Mouse (Mus musculus): ENCODE data around the gene H2afv. TPM values are rescaled to one million over a fixed set of nuclear protein-coding genes. Genes with fewer than 3 reads are reported as not detected.
"Not testable (repeated sequence)": the region's sequence is repeated elsewhere in the genome, so short reads cannot be mapped to it uniquely, and the experiment has no call there.

The H2afv gene
- polyA plus RNA-seq, 1 experiment = 32.7 TPM

DNA sequence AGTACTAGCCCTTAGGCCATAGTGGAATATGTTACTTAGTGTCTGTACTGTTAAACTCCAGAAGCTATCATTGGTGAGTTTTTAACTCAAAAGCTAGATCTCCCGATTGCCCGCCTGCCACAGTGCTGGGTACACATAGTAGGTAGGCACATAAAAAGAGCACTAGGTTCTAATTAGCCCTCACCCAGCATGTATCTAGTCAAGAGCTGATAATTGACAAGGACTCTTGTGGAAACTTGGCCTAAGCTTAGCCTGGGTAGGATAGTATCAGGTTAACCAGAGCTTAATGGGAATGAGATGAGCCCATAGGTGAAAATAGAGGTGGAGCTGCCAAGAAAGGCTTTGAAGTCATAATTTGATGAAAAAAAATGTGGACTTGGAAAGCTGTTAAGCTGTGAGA, 27.2 kb downstream of the H2afv start:
- Histone ChIP-seq H3K9me3 (no peaks in the 10 kb centered on the region), H3K4me3 (replicated peaks) (peak overlapping the region; percentile 98), H3K27me3 (replicated peaks) (no peaks in the 10 kb centered on the region), H3K4me1 (peaks cover 40% of the 10 kb centered on the region), H3K36me3 (replicated peaks; ENCODE audit: low read length) (peaks cover 39% of the 10 kb centered on the region)
- TF ChIP-seq FLI1 (IDR thresholded peaks at IDR 0.05; ENCODE audit: low read length) = no peak
- no peak for TF ChIP-seq GATA1 (IDR thresholded peaks at IDR 0.05; ENCODE audit: borderline replicate concordance, low read length)

DNA sequence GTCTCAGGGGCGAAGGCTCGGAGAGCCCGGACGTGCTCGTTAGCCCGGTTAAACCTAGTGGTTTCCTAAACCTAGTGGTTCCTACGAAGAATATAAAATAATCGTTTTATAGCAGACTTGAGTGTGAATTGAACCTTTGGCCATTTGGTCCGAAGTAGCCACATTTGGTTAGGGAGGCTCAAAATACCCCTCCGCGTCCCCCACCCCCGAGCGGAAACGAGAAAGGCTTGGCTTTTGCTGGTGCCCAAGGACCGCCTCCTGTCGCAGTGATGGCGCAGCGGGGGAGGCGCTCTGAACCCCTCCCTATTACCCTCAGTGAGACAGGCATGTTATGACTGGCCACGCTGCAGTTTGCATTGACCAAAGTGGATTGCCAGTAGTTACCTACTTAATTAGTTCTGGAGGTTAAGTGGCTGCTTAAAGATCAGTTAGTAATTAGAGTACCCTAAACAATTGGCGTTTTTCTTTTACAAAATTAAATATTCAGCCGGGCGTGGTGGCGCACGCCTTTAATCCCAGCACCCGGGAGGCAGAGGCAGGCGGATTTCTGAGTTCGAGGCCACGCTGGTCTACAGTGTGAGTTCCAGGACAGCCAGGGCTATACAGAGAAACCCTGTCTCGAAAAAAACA, 27.7 kb downstream of the H2afv start:
- Histone ChIP-seq H3K27me3 (replicated peaks) (no peaks in the 10 kb centered on the region), H3K4me3 (replicated peaks) (peak overlapping the region; percentile 98), H3K4me1 (peaks cover 45% of the 10 kb centered on the region), H3K9me3 (no peaks in the 10 kb centered on the region), H3K36me3 (replicated peaks; ENCODE audit: low read length) (peaks cover 38% of the 10 kb centered on the region)
- TF ChIP-seq GATA1 (IDR thresholded peaks at IDR 0.05; ENCODE audit: borderline replicate concordance, low read length) (no peak), FLI1 (IDR thresholded peaks at IDR 0.05; ENCODE audit: low read length) (no peak)

DNA sequence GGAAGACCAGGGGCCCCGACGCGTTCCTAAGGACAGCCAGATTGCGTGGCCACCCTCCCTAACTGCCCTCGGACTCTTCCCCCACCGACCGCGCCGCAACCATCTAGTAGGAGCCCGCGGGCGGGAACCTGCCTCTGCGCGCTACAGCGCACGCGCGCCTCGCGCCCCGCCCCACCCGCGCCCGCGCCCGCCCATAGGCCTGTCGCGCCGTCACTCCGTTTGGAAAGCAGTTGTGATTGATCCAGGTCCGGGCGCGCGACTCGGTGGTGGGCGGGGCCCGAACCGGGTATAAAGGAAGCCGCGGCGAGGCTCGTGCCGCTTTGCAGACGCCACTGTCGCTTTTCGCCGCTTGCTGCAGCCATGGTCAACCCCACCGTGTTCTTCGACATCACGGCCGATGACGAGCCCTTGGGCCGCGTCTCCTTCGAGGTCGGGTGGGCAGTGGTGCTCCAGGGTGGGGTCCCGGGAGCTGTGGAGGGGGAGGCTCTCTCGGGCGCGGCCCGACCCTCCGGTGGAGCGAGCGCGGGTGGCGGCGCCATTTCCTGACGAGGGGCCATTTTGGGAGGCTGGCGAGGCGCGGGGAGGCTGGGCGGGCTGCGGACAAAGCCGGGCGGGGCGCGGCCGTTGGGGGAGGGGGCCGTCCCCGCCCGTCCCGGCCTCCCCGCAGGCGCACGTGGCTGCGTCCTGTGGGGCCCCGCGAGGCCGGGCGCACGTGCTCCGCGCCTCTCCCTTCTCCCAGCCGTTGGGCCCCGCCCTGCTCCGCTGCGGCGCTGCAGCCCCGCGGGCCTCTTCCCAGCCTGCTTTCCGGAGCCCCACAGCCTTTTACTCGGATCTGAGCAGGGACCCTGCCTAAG, 28.5 kb downstream of the H2afv start:
- Histone ChIP-seq H3K4me1 (peaks cover 52% of the 10 kb centered on the region), H3K9me3 (no peaks in the 10 kb centered on the region), H3K27me3 (replicated peaks) (no peaks in the 10 kb centered on the region), H3K4me3 (replicated peaks) (peak overlapping the region; percentile 98), H3K36me3 (replicated peaks; ENCODE audit: low read length) (peaks cover 34% of the 10 kb centered on the region)
- TF ChIP-seq FLI1 (IDR thresholded peaks at IDR 0.05; ENCODE audit: low read length) = no peak
- no peak for TF ChIP-seq GATA1 (IDR thresholded peaks at IDR 0.05; ENCODE audit: borderline replicate concordance, low read length)

DNA sequence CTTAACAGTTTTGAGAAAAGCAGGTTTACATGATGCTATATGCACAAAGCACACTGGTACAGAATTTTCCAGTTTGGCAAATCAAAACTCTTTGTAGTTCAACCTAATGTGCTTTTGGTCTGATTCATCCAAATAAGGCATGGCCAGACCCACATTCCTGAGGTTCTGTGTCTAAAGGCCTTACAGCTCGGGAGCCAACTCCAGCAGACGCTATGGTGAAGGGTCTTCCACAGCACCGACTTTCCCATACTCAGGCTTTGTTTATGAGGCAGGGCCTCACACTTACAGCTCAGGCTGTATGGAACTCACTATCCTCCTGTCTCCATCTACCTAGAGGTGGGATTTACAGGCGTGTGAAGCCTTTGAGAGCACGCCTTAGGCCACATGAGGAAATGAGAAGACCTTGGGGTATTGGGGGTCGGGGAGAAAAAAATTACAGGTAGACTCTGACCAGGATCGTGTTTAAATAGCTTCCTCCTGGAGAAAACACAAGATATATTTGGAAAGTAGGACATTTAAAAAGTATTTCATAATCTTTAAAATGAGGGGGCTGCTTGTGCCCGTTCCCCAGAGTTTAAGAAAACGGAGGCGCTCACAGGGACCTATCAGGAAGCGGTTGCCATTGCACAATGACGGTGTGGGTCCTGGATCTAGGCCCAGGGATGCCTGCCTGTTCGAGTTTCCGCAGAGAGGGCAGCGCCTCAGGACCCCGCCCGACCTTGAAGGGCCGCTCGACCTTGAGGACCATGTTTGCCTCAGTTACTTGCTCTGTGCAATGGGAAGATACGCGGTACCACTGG, 29.3 kb downstream of the H2afv start, which contains the start of gene Ppia:
Gene Ppia, plus strand, starts transcription at position 693 of the 800 bp plus-strand sequence.
- no peaks in the 10 kb centered on the region for H3K27me3 ChIP-seq (replicated peaks)
- H3K4me1 ChIP-seq = peaks cover 57% of the 10 kb centered on the region
- peaks cover 25% of the 10 kb centered on the region for H3K36me3 ChIP-seq (replicated peaks; ENCODE audit: low read length)
- TF ChIP-seq FLI1 (IDR thresholded peaks at IDR 0.05; ENCODE audit: low read length) = no peak
- TF ChIP-seq GATA1 (IDR thresholded peaks at IDR 0.05; ENCODE audit: borderline replicate concordance, low read length) = no peak
- peak within 1 kb of the TSS; percentile 98 for H3K4me3 ChIP-seq (replicated peaks)
- H3K9me3 ChIP-seq = no peaks in the 10 kb centered on the region

DNA sequence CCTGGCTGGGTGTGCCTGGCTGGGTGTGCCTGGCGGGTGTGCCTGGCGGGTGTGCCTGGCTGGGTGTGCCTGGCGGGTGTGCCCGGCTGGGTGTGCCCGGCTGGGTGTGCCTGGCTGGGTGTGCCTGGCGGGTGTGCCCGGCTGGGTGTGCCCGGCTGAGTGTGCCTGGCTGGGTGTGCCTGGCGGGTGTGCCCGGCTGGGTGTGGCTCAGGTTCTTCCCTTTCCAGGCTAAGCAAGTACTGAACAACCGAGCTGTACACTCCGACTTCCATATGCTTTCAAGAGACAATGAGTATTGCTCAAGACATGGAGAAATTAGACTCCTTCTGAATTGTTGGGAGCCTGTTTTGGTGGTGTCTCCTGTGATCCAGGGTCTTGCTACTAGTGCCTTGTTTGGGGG, 31.0 kb downstream of the H2afv start:
- Histone ChIP-seq H3K4me1 (peaks cover 58% of the 10 kb centered on the region), H3K27me3 (replicated peaks) (no peaks in the 10 kb centered on the region), H3K9me3 (no peaks in the 10 kb centered on the region), H3K36me3 (replicated peaks; ENCODE audit: low read length) (peaks cover 10% of the 10 kb centered on the region), H3K4me3 (replicated peaks) (no peak overlapping the region)
- TF ChIP-seq FLI1 (IDR thresholded peaks at IDR 0.05; ENCODE audit: low read length) (no peak), GATA1 (IDR thresholded peaks at IDR 0.05; ENCODE audit: borderline replicate concordance, low read length) (no peak)

DNA sequence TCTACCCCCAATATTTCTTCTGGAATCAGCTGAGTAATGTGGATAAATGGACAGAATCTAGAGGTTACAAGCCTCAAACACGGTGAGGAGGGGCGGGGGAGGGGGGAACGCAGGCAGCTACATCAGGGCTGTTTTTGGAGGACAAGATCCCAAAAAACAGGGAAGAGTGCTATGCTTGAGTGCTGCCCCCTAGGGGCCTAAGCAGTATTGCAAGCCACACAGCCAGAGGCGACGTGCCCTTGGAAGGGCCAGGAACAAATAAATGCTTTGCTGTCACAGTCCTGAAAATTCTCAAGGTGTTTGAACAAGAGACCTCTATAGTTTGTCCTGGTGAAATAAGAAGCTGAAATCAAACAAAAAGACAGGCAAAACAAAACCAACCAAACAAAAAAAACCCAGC, 32.6 kb downstream of the H2afv start:
- TF ChIP-seq FLI1 (IDR thresholded peaks at IDR 0.05; ENCODE audit: low read length) = no peak
- TF ChIP-seq GATA1 (IDR thresholded peaks at IDR 0.05; ENCODE audit: borderline replicate concordance, low read length) = no peak
- Histone ChIP-seq H3K4me3 (replicated peaks) (no peak overlapping the region), H3K9me3 (no peaks in the 10 kb centered on the region), H3K36me3 (replicated peaks; ENCODE audit: low read length) (peaks cover 6% of the 10 kb centered on the region), H3K27me3 (replicated peaks) (no peaks in the 10 kb centered on the region), H3K4me1 (peaks cover 64% of the 10 kb centered on the region)

DNA sequence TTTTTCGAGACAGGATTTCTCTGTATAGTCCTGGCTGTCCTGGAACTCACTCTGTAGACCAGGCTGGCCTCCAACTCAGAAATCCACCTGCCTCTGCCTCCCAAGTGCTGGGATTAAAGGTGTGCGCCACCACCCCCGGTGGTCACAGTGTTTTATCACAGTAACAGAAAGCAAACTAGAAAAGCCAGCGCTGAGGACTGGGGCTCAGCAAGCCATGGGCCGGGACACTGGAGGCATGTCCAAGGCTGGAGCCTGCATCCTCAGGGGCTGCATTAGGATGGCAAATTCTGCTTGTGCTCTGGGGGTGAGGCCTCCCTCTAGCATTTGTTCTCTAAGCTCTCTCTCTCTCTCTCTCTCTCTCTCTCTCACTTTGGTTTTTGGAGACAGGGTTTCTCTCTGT, 33.5 kb downstream of the H2afv start:
- peaks cover 15% of the 10 kb centered on the region for H3K36me3 ChIP-seq (replicated peaks; ENCODE audit: low read length)

DNA sequence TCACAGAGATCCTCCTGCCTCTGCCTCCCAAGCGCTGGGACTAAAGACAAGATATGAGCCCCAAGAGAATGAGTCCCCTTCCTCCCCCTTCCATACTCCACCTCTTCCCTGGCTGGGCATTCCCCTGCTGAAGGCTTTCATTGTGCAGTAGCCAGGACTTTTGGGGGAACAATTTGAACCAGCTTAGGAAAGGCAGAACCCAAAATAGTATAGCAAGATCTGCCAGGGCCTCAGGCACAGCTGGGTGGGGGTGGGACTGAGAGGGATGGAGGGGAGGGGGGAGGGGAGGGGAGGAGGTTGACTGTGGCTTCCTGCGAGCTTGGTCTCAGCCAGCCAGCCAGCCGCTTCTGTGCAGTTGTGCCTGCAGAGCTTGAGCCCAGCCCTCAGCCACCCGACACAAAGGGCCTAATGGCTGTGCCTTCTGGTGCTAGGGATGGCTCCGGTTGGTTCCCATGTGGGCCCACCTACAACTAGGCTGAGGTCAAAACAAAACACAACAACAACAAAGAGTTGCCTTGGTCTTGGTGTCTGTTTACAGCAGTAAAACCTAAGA, 34.1 kb downstream of the H2afv start:
- no peaks in the 10 kb centered on the region for H3K27me3 ChIP-seq (replicated peaks)
- peaks cover 76% of the 10 kb centered on the region for H3K4me1 ChIP-seq
- TF ChIP-seq FLI1 (IDR thresholded peaks at IDR 0.05; ENCODE audit: low read length) = no peak
- no peak for TF ChIP-seq GATA1 (IDR thresholded peaks at IDR 0.05; ENCODE audit: borderline replicate concordance, low read length)
- no peaks in the 10 kb centered on the region for H3K9me3 ChIP-seq
- no peak overlapping the region for H3K4me3 ChIP-seq (replicated peaks)
- H3K36me3 ChIP-seq (replicated peaks; ENCODE audit: low read length) = peaks cover 21% of the 10 kb centered on the region

More for the DNA sequence above, 33.5 kb downstream of the H2afv start:
- not testable (repeated sequence) for H3K27me3 ChIP-seq (replicated peaks); H3K9me3 ChIP-seq; H3K4me3 ChIP-seq (replicated peaks)
- peaks cover 73% of the 10 kb centered on the region for H3K4me1 ChIP-seq

DNA sequence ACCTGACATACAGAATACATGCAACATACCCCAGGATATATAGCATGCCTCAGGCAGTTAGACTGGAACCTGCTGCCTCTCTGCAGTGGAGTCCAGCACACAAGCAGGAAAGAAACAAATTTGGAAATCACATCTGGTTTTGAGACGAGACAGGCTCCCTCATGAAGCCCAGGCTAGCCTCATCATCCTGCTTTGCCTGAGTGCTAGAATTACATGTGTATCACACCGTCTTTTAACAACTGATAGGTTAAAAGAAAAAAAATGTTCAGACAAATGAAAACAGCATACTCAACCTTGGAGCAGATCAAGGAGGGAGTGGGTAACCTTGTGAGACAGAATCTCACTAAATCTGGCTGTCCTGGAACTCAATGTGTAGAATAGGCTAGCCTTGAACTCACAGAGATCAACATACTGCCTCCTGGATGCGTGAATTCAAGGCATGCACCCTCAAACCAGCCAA, 37.1 kb downstream of the H2afv start:
- Histone ChIP-seq H3K4me1 (peaks cover 89% of the 10 kb centered on the region), H3K27me3 (replicated peaks) (no peaks in the 10 kb centered on the region), H3K4me3 (replicated peaks) (no peak overlapping the region), H3K9me3 (no peaks in the 10 kb centered on the region), H3K36me3 (replicated peaks; ENCODE audit: low read length) (peaks cover 51% of the 10 kb centered on the region)
- TF ChIP-seq FLI1 (IDR thresholded peaks at IDR 0.05; ENCODE audit: low read length) (no peak), GATA1 (IDR thresholded peaks at IDR 0.05; ENCODE audit: borderline replicate concordance, low read length) (no peak)

All from megakaryocyte, embryonic 14.5 days (primary cell).